Mouse (Mus musculus) ovary, adult 18-20 months (tissue): ENCODE measurements around the gene Vmn1r82.

ENCODE experiments used
- DNase-seq: peaks from one replicate; pipeline ENCODE4 v3.0.0; 2022; ENCODE audit warnings: low spot score, mixed read lengths

Vmn1r82 gene

DNA sequence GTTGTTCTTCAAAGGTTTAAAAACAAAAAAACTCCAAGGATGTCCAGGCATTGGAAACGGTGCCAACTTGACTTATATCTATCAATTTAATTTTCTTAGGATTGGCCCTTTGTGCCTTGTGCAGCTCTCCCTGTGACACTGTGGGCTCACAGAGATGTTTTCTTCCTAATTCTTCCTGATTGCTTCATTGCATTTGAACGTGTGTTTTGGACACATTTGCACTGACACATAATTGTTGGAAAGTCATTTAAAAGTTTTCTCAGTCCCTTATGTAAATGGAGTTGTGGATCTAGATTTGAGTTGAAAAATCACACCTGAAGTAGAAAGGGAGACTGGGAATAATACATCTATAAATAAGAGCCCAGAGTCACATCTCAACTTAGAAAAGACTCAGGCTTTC lies at the start of gene Vmn1r82:
Gene Vmn1r82, plus strand, starts transcription at position 301 of the 400 bp plus-strand sequence.
- no peak for DNase-seq

DNA sequence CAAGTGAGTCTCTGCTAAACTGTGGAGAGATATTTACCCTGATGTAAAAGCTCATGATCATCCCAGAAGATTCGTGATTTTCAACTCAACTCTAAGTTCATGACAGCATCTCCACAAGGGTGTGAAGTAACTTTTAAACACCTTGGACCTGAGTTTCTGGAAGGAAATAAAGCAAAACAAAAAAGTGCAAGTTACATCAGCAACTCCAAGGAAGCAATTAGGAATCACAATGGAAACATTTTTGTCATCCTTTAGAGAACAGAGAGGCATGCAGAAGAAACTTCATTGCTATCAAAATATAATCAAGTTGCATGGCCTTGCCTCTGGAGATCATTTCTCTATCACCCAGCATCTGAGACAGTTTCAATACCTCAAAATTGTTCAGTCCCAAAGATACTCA lies 32.1 kb upstream of the Vmn1r82 start, which contains the start of gene Vmn1r81:
Gene Vmn1r81, minus strand, starts transcription at position 101 of the 400 bp plus-strand sequence.
- DNase-seq, result no peak

DNA sequence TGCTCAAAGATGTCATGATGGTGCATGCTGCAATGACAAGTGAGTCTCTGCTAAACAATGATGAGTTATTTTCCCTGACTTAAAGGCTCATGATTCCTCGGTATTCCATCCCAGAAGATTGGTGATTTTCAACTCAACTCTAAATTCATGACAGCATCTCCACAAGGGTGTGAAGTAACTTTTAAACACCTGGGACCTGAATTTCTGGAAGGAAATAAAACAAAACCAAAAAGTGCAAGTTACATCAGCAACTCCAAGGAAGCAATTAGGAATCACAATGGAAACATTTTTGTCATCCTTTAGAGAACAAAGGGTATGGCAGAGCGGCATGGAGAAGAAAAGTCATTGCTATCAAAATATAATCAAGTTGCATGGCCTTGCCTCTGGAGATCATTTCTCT lies 29.2 kb downstream of the Vmn1r82 start, which contains the start of gene Vmn1r83:
Gene Vmn1r83, minus strand, starts transcription at position 101 of the 400 bp plus-strand sequence.
- no peak for DNase-seq
